Mouse (Mus musculus): ENCODE data around the gene Actr5. TPM values are rescaled to one million over a fixed set of nuclear protein-coding genes. Genes with fewer than 3 reads are reported as not detected.

The Actr5 gene
- polyA plus RNA-seq, 1 experiment from 2014 or later = 13.9 TPM

DNA sequence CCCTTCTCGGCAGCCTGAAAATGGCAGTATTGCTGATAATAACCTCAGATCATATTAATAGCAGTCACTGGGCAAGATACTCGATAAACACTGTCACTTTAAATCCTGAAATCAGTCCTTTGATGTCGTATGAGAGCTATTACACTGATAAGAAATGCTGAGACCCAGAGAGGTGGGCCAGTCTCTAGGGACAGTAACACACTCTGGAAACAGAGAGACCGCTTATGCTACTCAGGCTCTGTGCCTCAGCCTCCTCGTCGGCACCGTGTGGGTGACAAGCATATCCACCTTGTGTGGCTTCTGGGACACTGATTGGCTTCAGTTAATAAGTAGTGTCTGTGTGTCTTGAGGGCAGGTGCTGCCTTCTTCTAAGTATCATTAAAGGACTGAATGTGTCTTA, 29.1 kb upstream of the Actr5 start:
- peaks cover 17% of the 10 kb centered on the region for H3K4me1 ChIP-seq (ENCODE audit: control insufficient read depth, insufficient read depth, low read length)
- no peak overlapping the region; the same call in 1 of the 2 replicates for H3K9ac ChIP-seq (replicated peaks; ENCODE audit: low read length)

DNA sequence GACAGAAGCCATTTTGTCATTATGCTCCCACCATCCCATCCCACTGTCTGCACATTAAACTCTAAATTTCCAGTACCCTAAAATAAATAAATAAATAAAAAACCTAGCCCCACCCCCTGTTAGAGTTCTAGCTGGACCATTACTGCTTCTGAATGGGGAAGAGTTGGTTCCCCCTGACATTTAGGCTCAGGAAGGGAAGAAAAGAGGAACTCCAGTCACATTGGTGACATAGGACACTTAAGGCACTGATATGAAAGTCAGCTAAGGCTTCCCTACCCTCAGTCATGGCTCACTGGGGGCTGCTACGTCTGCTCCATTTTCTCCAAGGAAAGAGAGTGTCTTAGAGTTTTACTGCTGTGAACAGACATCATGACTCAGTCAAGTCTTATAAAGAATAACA, 27.9 kb upstream of the Actr5 start:
- Histone ChIP-seq H3K9ac (replicated peaks; ENCODE audit: low read length) (no peak overlapping the region), H3K27me3 (ENCODE audit: control insufficient read depth, insufficient read depth, low read length) (no peaks in the 10 kb centered on the region), H3K4me2 (ENCODE audit: low read length) (no peak overlapping the region), H3K36me3 (ENCODE audit: control insufficient read depth, insufficient read depth, low read length) (no peaks in the 10 kb centered on the region), H3K27ac (replicated peaks; ENCODE audit: low read depth, low read length) (no peak overlapping the region), H3K4me3 (replicated peaks; ENCODE audit: low read depth, low read length) (no peak overlapping the region), H3K9me3 (ENCODE audit: control insufficient read depth, low read length) (no peaks in the 10 kb centered on the region), H3K4me1 (ENCODE audit: control insufficient read depth, insufficient read depth, low read length) (peaks cover 17% of the 10 kb centered on the region)
- no peak for ATAC-seq (ENCODE audit: low FRiP score, low TSS enrichment)
- no peak for DNase-seq
- WGBS = 72% methylated on average over 1 of the region's 1 CpGs

More for the DNA sequence above, 29.1 kb upstream of the Actr5 start:
- peak overlapping the region; percentile 76 for H3K27ac ChIP-seq (replicated peaks; ENCODE audit: low read depth, low read length)
- H3K4me3 ChIP-seq (replicated peaks; ENCODE audit: low read depth, low read length) = 0 out of 2 replicates have a peak overlapping the region, but pooled peaks have one; percentile 3
- H3K36me3 ChIP-seq (ENCODE audit: control insufficient read depth, insufficient read depth, low read length) = no peaks in the 10 kb centered on the region
- H3K4me2 ChIP-seq (ENCODE audit: low read length) = peak overlapping the region; percentile 43
- DNase-seq = peak; percentile 54
- ATAC-seq (ENCODE audit: low FRiP score, low TSS enrichment) = no peak
- no peaks in the 10 kb centered on the region for H3K27me3 ChIP-seq (ENCODE audit: control insufficient read depth, insufficient read depth, low read length)
- no peaks in the 10 kb centered on the region for H3K9me3 ChIP-seq (ENCODE audit: control insufficient read depth, low read length)
- 7% methylated on average over 7 of the region's 7 CpGs for WGBS

DNA sequence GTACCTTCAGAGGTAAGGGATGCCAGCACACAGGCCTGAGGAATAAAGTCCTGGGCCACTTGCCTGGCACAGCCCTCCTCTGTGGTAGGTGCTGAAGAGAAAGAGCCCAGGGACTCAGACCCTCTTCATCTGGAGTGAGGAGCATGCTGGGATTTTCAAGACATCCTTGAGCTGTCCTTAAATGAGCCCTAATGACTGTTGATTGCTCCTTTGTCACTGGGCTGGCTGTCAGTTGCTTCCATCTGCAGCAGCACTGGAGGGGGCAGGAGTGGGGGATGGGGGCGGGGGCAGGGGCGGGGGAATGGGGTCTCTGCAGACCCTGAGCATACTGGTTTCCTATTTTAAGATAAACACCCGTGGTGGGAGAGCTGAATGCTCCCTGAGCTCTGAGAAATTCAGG, 24.2 kb upstream of the Actr5 start:
- no peaks in the 10 kb centered on the region for H3K36me3 ChIP-seq (ENCODE audit: control insufficient read depth, insufficient read depth, low read length)
- WGBS = 34% methylated on average over 3 of the region's 3 CpGs
- peaks cover 18% of the 10 kb centered on the region for H3K4me1 ChIP-seq (ENCODE audit: control insufficient read depth, insufficient read depth, low read length)
- no peak overlapping the region for H3K4me3 ChIP-seq (replicated peaks; ENCODE audit: low read depth, low read length)
- ATAC-seq (ENCODE audit: low FRiP score, low TSS enrichment) (no peak), DNase-seq (no peak)
- H3K27me3 ChIP-seq (ENCODE audit: control insufficient read depth, insufficient read depth, low read length) = peaks cover 3% of the 10 kb centered on the region; the same call in 1 of the 2 replicates
- no peak overlapping the region for H3K9ac ChIP-seq (replicated peaks; ENCODE audit: low read length)
- H3K27ac ChIP-seq (replicated peaks; ENCODE audit: low read depth, low read length) = no peak overlapping the region
- H3K4me2 ChIP-seq (ENCODE audit: low read length) = no peak overlapping the region
- no peaks in the 10 kb centered on the region for H3K9me3 ChIP-seq (ENCODE audit: control insufficient read depth, low read length)

DNA sequence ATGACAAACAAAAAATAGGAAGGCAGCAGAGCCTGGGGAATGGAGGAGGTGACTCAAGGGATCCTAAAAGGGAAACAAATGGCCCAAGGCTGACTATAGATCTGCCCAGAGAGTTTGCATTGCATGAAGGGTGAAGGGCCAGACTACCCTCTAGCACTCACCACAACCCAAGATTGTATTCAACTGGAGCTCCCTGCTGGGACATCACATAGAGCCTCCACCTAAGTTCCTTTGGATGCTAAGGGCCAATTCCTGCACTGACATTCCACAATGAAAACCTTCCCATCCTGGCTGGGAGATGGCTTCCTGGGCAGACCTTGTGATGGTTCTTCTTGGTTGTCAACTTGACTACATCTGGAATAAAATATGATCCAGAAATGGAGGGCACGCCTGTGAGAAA, 23.4 kb upstream of the Actr5 start:
- Histone ChIP-seq H3K9ac (replicated peaks; ENCODE audit: low read length) (no peak overlapping the region), H3K36me3 (ENCODE audit: control insufficient read depth, insufficient read depth, low read length) (no peaks in the 10 kb centered on the region), H3K4me3 (replicated peaks; ENCODE audit: low read depth, low read length) (no peak overlapping the region), H3K27me3 (ENCODE audit: control insufficient read depth, insufficient read depth, low read length) (peaks cover 3% of the 10 kb centered on the region; the same call in 1 of the 2 replicates), H3K4me1 (ENCODE audit: control insufficient read depth, insufficient read depth, low read length) (0 out of 2 replicates have a peak, but pooled peaks cover 15% of the 10 kb centered on the region), H3K9me3 (ENCODE audit: control insufficient read depth, low read length) (no peaks in the 10 kb centered on the region), H3K27ac (replicated peaks; ENCODE audit: low read depth, low read length) (no peak overlapping the region), H3K4me2 (ENCODE audit: low read length) (no peak overlapping the region)
- DNase-seq = no peak
- 92% methylated on average over 1 of the region's 1 CpGs for WGBS
- ATAC-seq (ENCODE audit: low FRiP score, low TSS enrichment) = no peak

DNA sequence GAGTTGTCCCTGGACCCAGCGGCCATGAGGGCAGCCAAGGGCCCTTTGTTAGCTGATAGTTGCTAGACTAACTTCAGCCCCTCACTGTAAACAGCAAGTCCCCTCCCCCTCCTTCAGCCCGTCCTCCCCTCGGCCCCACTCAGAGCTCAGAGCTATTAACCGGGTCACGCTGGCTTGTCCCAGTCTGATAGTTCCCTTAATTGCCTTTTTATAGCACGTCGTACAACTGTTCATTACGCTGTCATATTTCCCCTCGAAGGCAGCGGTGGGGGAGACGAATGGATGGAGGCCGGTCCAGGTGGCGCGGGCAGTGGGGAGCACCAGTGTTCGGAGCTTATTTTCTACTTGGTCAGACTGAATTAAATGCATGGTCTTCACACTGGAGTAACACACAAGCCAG, 22.0 kb upstream of the Actr5 start:
- ATAC-seq (ENCODE audit: low FRiP score, low TSS enrichment) (no peak), DNase-seq (peak; percentile 57)
- WGBS = 17% methylated on average over 15 of the region's 15 CpGs
- H3K4me3 ChIP-seq (replicated peaks; ENCODE audit: low read depth, low read length) = peak overlapping the region; percentile 13; the same call in 1 of the 2 replicates
- H3K9me3 ChIP-seq (ENCODE audit: control insufficient read depth, low read length) = no peaks in the 10 kb centered on the region
- no peak overlapping the region; the same call in 1 of the 2 replicates for H3K9ac ChIP-seq (replicated peaks; ENCODE audit: low read length)
- peaks cover 6% of the 10 kb centered on the region for H3K27me3 ChIP-seq (ENCODE audit: control insufficient read depth, insufficient read depth, low read length)
- H3K4me1 ChIP-seq (ENCODE audit: control insufficient read depth, insufficient read depth, low read length) = 0 out of 2 replicates have a peak, but pooled peaks cover 18% of the 10 kb centered on the region
- H3K4me2 ChIP-seq (ENCODE audit: low read length) = peak overlapping the region; percentile 41
- H3K36me3 ChIP-seq (ENCODE audit: control insufficient read depth, insufficient read depth, low read length) = no peaks in the 10 kb centered on the region
- peak overlapping the region; percentile 71 for H3K27ac ChIP-seq (replicated peaks; ENCODE audit: low read depth, low read length)

DNA sequence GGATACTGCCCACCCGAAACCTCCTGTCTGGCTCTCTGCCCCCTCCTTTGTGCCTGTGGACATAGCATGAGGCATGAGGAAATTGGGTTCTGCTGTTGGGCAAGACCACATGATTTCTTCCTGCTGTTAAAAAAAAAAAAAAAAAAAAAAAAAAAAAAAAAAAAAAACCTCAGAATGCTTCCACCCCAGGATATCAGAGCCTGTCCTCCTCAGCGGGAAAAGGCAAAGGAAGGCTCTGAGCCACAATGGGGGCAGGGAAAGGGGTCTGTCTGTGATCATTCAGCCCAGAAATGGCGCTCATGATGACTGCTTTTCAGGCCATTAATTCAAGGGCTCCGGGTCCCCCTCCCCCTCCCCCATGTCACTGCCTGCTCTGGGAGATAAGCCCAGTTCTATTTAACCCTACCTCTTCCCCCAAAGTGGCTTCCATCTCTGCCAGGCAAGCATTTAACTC, 18.1 kb upstream of the Actr5 start:
- H3K9ac ChIP-seq (replicated peaks; ENCODE audit: low read length) = peak overlapping the region; percentile 73
- H3K27me3 ChIP-seq (ENCODE audit: control insufficient read depth, insufficient read depth, low read length) = peaks cover 34% of the 10 kb centered on the region
- 0 out of 2 replicates have a peak, but pooled peaks cover 13% of the 10 kb centered on the region for H3K4me1 ChIP-seq (ENCODE audit: control insufficient read depth, insufficient read depth, low read length)
- peak overlapping the region; percentile 93 for H3K27ac ChIP-seq (replicated peaks; ENCODE audit: low read depth, low read length)
- ATAC-seq (ENCODE audit: low FRiP score, low TSS enrichment) (peak; percentile 38; the same call in 1 of the 2 replicates), DNase-seq (peak; percentile 89)
- 4% methylated on average over 4 of the region's 4 CpGs for WGBS
- H3K4me3 ChIP-seq (replicated peaks; ENCODE audit: low read depth, low read length) = peak overlapping the region; percentile 48
- H3K36me3 ChIP-seq (ENCODE audit: control insufficient read depth, insufficient read depth, low read length) = no peaks in the 10 kb centered on the region
- H3K9me3 ChIP-seq (ENCODE audit: control insufficient read depth, low read length) = no peaks in the 10 kb centered on the region
- H3K4me2 ChIP-seq (ENCODE audit: low read length) = peak overlapping the region; percentile 60

DNA sequence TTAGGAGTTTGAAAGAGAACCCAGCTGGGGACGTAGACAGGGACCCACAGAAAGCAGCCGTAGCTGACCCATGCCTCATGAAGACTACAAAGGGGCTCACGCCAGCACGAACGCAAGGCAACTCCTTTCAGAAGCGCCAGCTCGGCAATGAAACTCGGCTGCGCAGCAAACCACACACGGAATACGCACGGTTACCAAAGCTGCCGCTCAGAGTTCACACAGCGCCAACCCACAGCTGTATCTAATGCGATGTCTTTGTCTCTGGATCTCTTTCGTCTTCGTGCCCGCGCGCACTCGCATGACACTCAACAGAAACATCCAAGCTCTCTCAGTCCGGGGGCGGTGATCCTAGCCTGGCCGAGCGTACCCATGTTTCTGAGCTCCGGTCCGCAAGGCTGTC, 15.0 kb upstream of the Actr5 start:
- H3K4me3 ChIP-seq (replicated peaks; ENCODE audit: low read depth, low read length) = peak overlapping the region; percentile 48
- H3K4me2 ChIP-seq (ENCODE audit: low read length) = peak overlapping the region; percentile 60
- DNase-seq (peak; percentile 79), ATAC-seq (ENCODE audit: low FRiP score, low TSS enrichment) (no peak)
- H3K4me1 ChIP-seq (ENCODE audit: control insufficient read depth, insufficient read depth, low read length) = 0 out of 2 replicates have a peak, but pooled peaks cover 4% of the 10 kb centered on the region
- H3K27me3 ChIP-seq (ENCODE audit: control insufficient read depth, insufficient read depth, low read length) = peaks cover 61% of the 10 kb centered on the region
- WGBS = under 1% methylated on average over 27 of the region's 27 CpGs
- H3K36me3 ChIP-seq (ENCODE audit: control insufficient read depth, insufficient read depth, low read length) = peaks cover 5% of the 10 kb centered on the region; the same call in 1 of the 2 replicates
- H3K27ac ChIP-seq (replicated peaks; ENCODE audit: low read depth, low read length) = peak overlapping the region; percentile 93
- peak overlapping the region; percentile 73 for H3K9ac ChIP-seq (replicated peaks; ENCODE audit: low read length)
- no peaks in the 10 kb centered on the region for H3K9me3 ChIP-seq (ENCODE audit: control insufficient read depth, low read length)

DNA sequence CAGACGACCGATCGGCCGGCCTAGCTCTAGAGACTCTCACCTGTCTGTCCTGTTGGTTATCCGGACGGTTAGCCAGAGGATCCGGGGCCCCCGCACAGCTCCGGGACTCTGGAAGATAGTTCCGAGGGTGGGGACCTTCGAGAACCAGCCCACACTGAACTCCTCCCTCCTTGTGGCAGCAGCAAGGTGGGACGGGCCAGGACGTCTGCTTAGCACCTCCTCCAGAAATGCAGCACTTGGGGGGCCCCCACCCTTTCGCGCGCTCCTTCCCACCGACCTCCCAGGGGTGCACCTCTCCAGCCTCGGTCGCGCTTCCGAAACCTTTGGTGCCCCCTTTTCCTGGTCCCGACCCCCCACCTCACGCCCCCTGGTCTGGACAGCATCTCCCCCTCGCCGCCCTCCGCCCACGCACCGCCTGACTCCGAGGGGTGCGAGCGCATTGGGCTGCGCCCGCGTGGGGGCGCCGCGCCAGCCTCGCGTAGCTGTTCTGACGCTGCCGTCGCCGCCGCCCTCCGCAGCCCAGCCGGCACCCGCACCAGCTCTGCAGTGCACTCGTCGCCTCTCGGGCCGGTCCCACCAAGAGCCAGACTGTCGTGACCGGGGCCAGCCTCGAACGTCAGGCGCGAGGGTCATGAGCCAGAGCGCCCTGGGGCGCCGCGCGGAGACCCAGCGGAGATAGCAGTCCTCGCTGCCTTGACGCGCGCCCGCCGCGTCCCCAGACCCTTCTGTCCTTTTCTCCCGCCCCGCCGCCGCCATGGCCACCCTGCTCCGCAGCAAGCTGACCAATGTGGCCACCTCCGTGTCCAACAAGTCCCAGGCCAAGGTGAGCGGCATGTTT, 14.0 kb upstream of the Actr5 start, which contains the start of gene Slc32a1:
Gene Slc32a1, plus strand, starts transcription at position 280 of the 838 bp plus-strand sequence.
- H3K9me3 ChIP-seq (ENCODE audit: control insufficient read depth, low read length) = no peaks in the 10 kb centered on the region
- peak; percentile 51; the same call in 1 of the 2 replicates for ATAC-seq (ENCODE audit: low FRiP score, low TSS enrichment)
- H3K4me3 ChIP-seq (replicated peaks; ENCODE audit: low read depth, low read length) = peak within 1 kb of the TSS; percentile 48
- H3K27me3 ChIP-seq (ENCODE audit: control insufficient read depth, insufficient read depth, low read length) = peaks cover 71% of the 10 kb centered on the region
- WGBS = under 1% methylated on average over 77 of the region's 77 CpGs
- peaks cover 5% of the 10 kb centered on the region; the same call in 1 of the 2 replicates for H3K36me3 ChIP-seq (ENCODE audit: control insufficient read depth, insufficient read depth, low read length)
- peak within 1 kb of the TSS; percentile 60 for H3K4me2 ChIP-seq (ENCODE audit: low read length)
- peak within 1 kb of the TSS; percentile 93 for H3K27ac ChIP-seq (replicated peaks; ENCODE audit: low read depth, low read length)
- H3K9ac ChIP-seq (replicated peaks; ENCODE audit: low read length) = peak within 1 kb of the TSS; percentile 73
- DNase-seq = peak; percentile 82
- H3K4me1 ChIP-seq (ENCODE audit: control insufficient read depth, insufficient read depth, low read length) = 0 out of 2 replicates have a peak, but pooled peaks cover 4% of the 10 kb centered on the region

All from midbrain, embryonic 14.5 days (tissue).